Mouse (Mus musculus): ENCODE measurements around the gene Dapp1. TPM values are rescaled to one million over a fixed set of nuclear protein-coding genes. Genes with fewer than 3 reads are reported as not detected.

Gene Dapp1
- polyA plus RNA-seq, 1 experiment from 2014 or later, result 10.3 TPM

GRCm38 (mm10) chr3:137963508-137963907 lies 17.8 kb downstream of the Dapp1 start:
- DNase-seq, result no peak
- Histone ChIP-seq H3K9me3 (ENCODE audit: low read length) (no peaks in the 10 kb centered on the region), H3K9ac (replicated peaks) (no peak overlapping the region), H3K27ac (ENCODE audit: low read depth) (no peak overlapping the region), H3K4me3 (ENCODE audit: low read depth, low read length) (no peak overlapping the region), H3K4me1 (ENCODE audit: insufficient read depth) (peaks cover 24% of the 10 kb centered on the region), H3K4me2 (ENCODE audit: low read depth, low read length) (no peak overlapping the region), H3K36me3 (replicated peaks; ENCODE audit: insufficient read depth, low read length) (peaks cover 60% of the 10 kb centered on the region), H3K27me3 (ENCODE audit: insufficient read depth, low read length) (no peaks in the 10 kb centered on the region)
- no peak for ATAC-seq
- TF ChIP-seq EP300 (IDR thresholded peaks at IDR 0.05; ENCODE audit: low read depth) (no peak), CTCF (IDR thresholded peaks at IDR 0.05; ENCODE audit: low read depth) (0 out of 2 replicates have a peak, but pooled peaks have one; percentile 7)
- WGBS (ENCODE audit: insufficient replicate concordance), result 59% methylated on average over 8 of the region's 8 CpGs

GRCm38 (mm10) chr3:137961736-137962385 lies 19.5 kb downstream of the Dapp1 start:
- no peak overlapping the region for H3K4me3 ChIP-seq (ENCODE audit: low read depth, low read length)
- DNase-seq (no peak), ATAC-seq (no peak)
- H3K36me3 ChIP-seq (replicated peaks; ENCODE audit: insufficient read depth, low read length), result peaks cover 56% of the 10 kb centered on the region
- 69% methylated on average over 8 of the region's 8 CpGs for WGBS (ENCODE audit: insufficient replicate concordance)
- TF ChIP-seq EP300 (IDR thresholded peaks at IDR 0.05; ENCODE audit: low read depth) (no peak), CTCF (IDR thresholded peaks at IDR 0.05; ENCODE audit: low read depth) (no peak)
- no peak overlapping the region for H3K4me2 ChIP-seq (ENCODE audit: low read depth, low read length)
- H3K9ac ChIP-seq (replicated peaks), result no peak overlapping the region
- H3K27me3 ChIP-seq (ENCODE audit: insufficient read depth, low read length), result no peaks in the 10 kb centered on the region
- peaks cover 20% of the 10 kb centered on the region for H3K4me1 ChIP-seq (ENCODE audit: insufficient read depth)
- H3K27ac ChIP-seq (ENCODE audit: low read depth), result no peak overlapping the region
- no peaks in the 10 kb centered on the region for H3K9me3 ChIP-seq (ENCODE audit: low read length)

GRCm38 (mm10) chr3:137959456-137959855 lies 21.9 kb downstream of the Dapp1 start:
- Histone ChIP-seq H3K4me2 (ENCODE audit: low read depth, low read length) (no peak overlapping the region), H3K36me3 (replicated peaks; ENCODE audit: insufficient read depth, low read length) (peaks cover 37% of the 10 kb centered on the region), H3K27ac (ENCODE audit: low read depth) (no peak overlapping the region), H3K4me1 (ENCODE audit: insufficient read depth) (peaks cover 38% of the 10 kb centered on the region), H3K9me3 (ENCODE audit: low read length) (no peaks in the 10 kb centered on the region), H3K27me3 (ENCODE audit: insufficient read depth, low read length) (no peaks in the 10 kb centered on the region), H3K4me3 (ENCODE audit: low read depth, low read length) (no peak overlapping the region), H3K9ac (replicated peaks) (no peak overlapping the region)
- TF ChIP-seq EP300 (IDR thresholded peaks at IDR 0.05; ENCODE audit: low read depth) (no peak), CTCF (IDR thresholded peaks at IDR 0.05; ENCODE audit: low read depth) (no peak)
- ATAC-seq (no peak), DNase-seq (no peak)
- WGBS (ENCODE audit: insufficient replicate concordance), result 78% methylated on average over 4 of the region's 4 CpGs

- Histone ChIP-seq H3K4me1 (ENCODE audit: insufficient read depth) (peaks cover 48% of the 10 kb centered on the region), H3K9me3 (ENCODE audit: low read length) (no peaks in the 10 kb centered on the region), H3K4me2 (ENCODE audit: low read depth, low read length) (no peak overlapping the region), H3K27ac (ENCODE audit: low read depth) (peak overlapping the region; percentile 71; the same call in 1 of the 2 replicates), H3K9ac (replicated peaks) (no peak overlapping the region), H3K36me3 (replicated peaks; ENCODE audit: insufficient read depth, low read length) (peaks cover 31% of the 10 kb centered on the region), H3K27me3 (ENCODE audit: insufficient read depth, low read length) (no peaks in the 10 kb centered on the region), H3K4me3 (ENCODE audit: low read depth, low read length) (no peak overlapping the region)
- 90% methylated on average over 4 of the region's 4 CpGs for WGBS (ENCODE audit: insufficient replicate concordance)
- DNase-seq (no peak), ATAC-seq (no peak)
- no peak for TF ChIP-seq CTCF (IDR thresholded peaks at IDR 0.05; ENCODE audit: low read depth)
- TF ChIP-seq EP300 (IDR thresholded peaks at IDR 0.05; ENCODE audit: low read depth), result no peak
Observed at GRCm38 (mm10) chr3:137958352-137958751, 23.0 kb downstream of the Dapp1 start.

- H3K9me3 ChIP-seq (ENCODE audit: low read length), result no peaks in the 10 kb centered on the region
- peak overlapping the region; percentile 71 for H3K27ac ChIP-seq (ENCODE audit: low read depth)
- peaks cover 53% of the 10 kb centered on the region for H3K4me1 ChIP-seq (ENCODE audit: insufficient read depth)
- H3K27me3 ChIP-seq (ENCODE audit: insufficient read depth, low read length), result no peaks in the 10 kb centered on the region
- peak; percentile 30 for DNase-seq
- ATAC-seq, result peak; percentile 88
- H3K36me3 ChIP-seq (replicated peaks; ENCODE audit: insufficient read depth, low read length), result peaks cover 30% of the 10 kb centered on the region
- TF ChIP-seq CTCF (IDR thresholded peaks at IDR 0.05; ENCODE audit: low read depth) (no peak), EP300 (IDR thresholded peaks at IDR 0.05; ENCODE audit: low read depth) (peak; percentile 99)
- peak overlapping the region; percentile 39 for H3K4me2 ChIP-seq (ENCODE audit: low read depth, low read length)
- no peak overlapping the region; the same call in 1 of the 2 replicates for H3K9ac ChIP-seq (replicated peaks)
- 48% methylated on average over 9 of the region's 9 CpGs for WGBS (ENCODE audit: insufficient replicate concordance)
- H3K4me3 ChIP-seq (ENCODE audit: low read depth, low read length), result no peak overlapping the region
Observed at GRCm38 (mm10) chr3:137957864-137958263, 23.5 kb downstream of the Dapp1 start.

GRCm38 (mm10) chr3:137955560-137956081 lies 25.7 kb downstream of the Dapp1 start:
- Histone ChIP-seq H3K4me2 (ENCODE audit: low read depth, low read length) (peak overlapping the region; percentile 65), H3K9ac (replicated peaks) (0 out of 2 replicates have a peak overlapping the region, but pooled peaks have one; percentile 0), H3K27me3 (ENCODE audit: insufficient read depth, low read length) (no peaks in the 10 kb centered on the region), H3K36me3 (replicated peaks; ENCODE audit: insufficient read depth, low read length) (peaks cover 11% of the 10 kb centered on the region), H3K9me3 (ENCODE audit: low read length) (no peaks in the 10 kb centered on the region), H3K4me1 (ENCODE audit: insufficient read depth) (peaks cover 70% of the 10 kb centered on the region), H3K27ac (ENCODE audit: low read depth) (peak overlapping the region; percentile 5; the same call in 1 of the 2 replicates), H3K4me3 (ENCODE audit: low read depth, low read length) (0 out of 2 replicates have a peak overlapping the region, but pooled peaks have one; percentile 5)
- ATAC-seq, result no peak
- peak; percentile 57 for DNase-seq
- WGBS (ENCODE audit: insufficient replicate concordance), result 14% methylated on average over 16 of the region's 16 CpGs
- TF ChIP-seq EP300 (IDR thresholded peaks at IDR 0.05; ENCODE audit: low read depth) (no peak), CTCF (IDR thresholded peaks at IDR 0.05; ENCODE audit: low read depth) (no peak)

All from liver, postnatal 0 days (tissue).